Mouse (Mus musculus) midbrain, embryonic 11.5 days (tissue): ENCODE data around the gene Syt6. TPM values are rescaled to one million over a fixed set of nuclear protein-coding genes. Genes with fewer than 3 reads are reported as not detected.
A peak's percentile ranks its signal among the peaks of the same experiment; 100 is the strongest.

Source experiments
- ATAC-seq: fragments of 200-750 bp; cut with Nextera tagmentation; 2 replicates; pipeline ENCODE4 v1.8.0; 2017; ENCODE audit warnings: moderate TSS enrichment, moderate library complexity; ENCODE audit not compliant: low FRiP score
- DNase-seq: peaks from one replicate; pipeline ENCODE4 v3.0.0; 2015; ENCODE audit warnings: low spot score; ENCODE audit errors: missing footprints
- H3K27ac ChIP-seq: fragments of 300-500 bp; sonication (generic); 2 replicates; pipeline ENCODE4 v1.5.1; 2014; ENCODE audit warnings: low read depth, low read length
- H3K27me3 ChIP-seq: fragments of 300-500 bp; sonication (generic); 2 replicates; pipeline ENCODE4 v1.6.1; 2014; ENCODE audit warnings: mild to moderate bottlenecking, low read length, moderate library complexity, mixed read lengths; ENCODE audit not compliant: control insufficient read depth, insufficient read depth
- H3K36me3 ChIP-seq: fragments of 300-500 bp; sonication (generic); 2 replicates; pipeline ENCODE4 v1.6.1; 2014; ENCODE audit warnings: mild to moderate bottlenecking, low read length, moderate library complexity, mixed read lengths; ENCODE audit not compliant: control insufficient read depth, insufficient read depth
- H3K4me1 ChIP-seq: fragments of 300-500 bp; sonication (generic); 2 replicates; pipeline ENCODE4 v1.6.1; 2014; ENCODE audit warnings: low read length; ENCODE audit not compliant: control insufficient read depth, insufficient read depth
- H3K4me2 ChIP-seq: fragments of 300-500 bp; sonication (generic); 2 replicates; pipeline ENCODE4 v1.6.1; 2014; ENCODE audit warnings: mild to moderate bottlenecking, moderate library complexity
- H3K4me3 ChIP-seq: fragments of 300-500 bp; sonication (generic); 2 replicates; pipeline ENCODE4 v1.5.1; 2014; ENCODE audit warnings: low read depth, low read length
- H3K9ac ChIP-seq: fragments of 300-500 bp; sonication (generic); 2 replicates; pipeline ENCODE4 v1.6.1; 2014; ENCODE audit warnings: low read length
- H3K9me3 ChIP-seq: fragments of 300-500 bp; sonication (generic); 2 replicates; pipeline ENCODE4 v1.6.1; 2016; ENCODE audit warnings: low read length; ENCODE audit not compliant: control insufficient read depth
- WGBS: fragments of 180-500 bp; shearing (Covaris S2); extraction: QIAGEN DNeasy Blood & Tissue Kit; methylation state at CpG from one replicate; pipeline ENCODE4 v1.1.7; 2014; 5-methylcytosine and 5-hydroxymethylcytosine counted together
- polyA plus RNA-seq: library from polyadenylated mRNA; unstranded; fragments of >200 nt; fragmentation: Nextera tagmentation; extraction: Ambion mirVana; gene quantifications from 2 replicates; pipeline ENCODE4 v1.2.1, GENCODE M21; 2014

Syt6 gene
- polyA plus RNA-seq, 1 experiment from 2014 or later, result 4.3 TPM

- Histone ChIP-seq H3K36me3 (no peaks in the 10 kb centered on the region), H3K9ac (no peak overlapping the region), H3K9me3 (no peaks in the 10 kb centered on the region), H3K27me3 (no peaks in the 10 kb centered on the region), H3K4me3 (no peak overlapping the region), H3K27ac (no peak overlapping the region), H3K4me1 (no peaks in the 10 kb centered on the region), H3K4me2 (no peak overlapping the region)
- ATAC-seq, result no peak
- WGBS, result 79% methylated on average over 9 of the region's 9 CpGs
- no peak for DNase-seq
Observed at GRCm38 (mm10) chr3:103612636-103613355, 37.8 kb downstream of the Syt6 start.

- Histone ChIP-seq H3K4me2 (no peak overlapping the region), H3K4me1 (no peaks in the 10 kb centered on the region), H3K36me3 (no peaks in the 10 kb centered on the region), H3K27me3 (no peaks in the 10 kb centered on the region), H3K4me3 (no peak overlapping the region), H3K27ac (no peak overlapping the region), H3K9ac (no peak overlapping the region), H3K9me3 (no peaks in the 10 kb centered on the region)
- WGBS, result 91% methylated on average over 4 of the region's 4 CpGs
- DNase-seq (no peak), ATAC-seq (no peak)
Observed at GRCm38 (mm10) chr3:103615621-103616020, 40.6 kb downstream of the Syt6 start.

GRCm38 (mm10) chr3:103616981-103617380, 42.0 kb downstream of the Syt6 start:
- 51% methylated on average over 6 of the region's 6 CpGs for WGBS
- ATAC-seq, result no peak
- H3K4me1 ChIP-seq, result no peaks in the 10 kb centered on the region
- DNase-seq, result no peak
- H3K27me3 ChIP-seq, result no peaks in the 10 kb centered on the region
- H3K36me3 ChIP-seq, result no peaks in the 10 kb centered on the region
- no peaks in the 10 kb centered on the region for H3K9me3 ChIP-seq
- H3K4me2 ChIP-seq, result no peak overlapping the region
- no peak overlapping the region for H3K4me3 ChIP-seq
- no peak overlapping the region for H3K9ac ChIP-seq
- H3K27ac ChIP-seq, result no peak overlapping the region

GRCm38 (mm10) chr3:103620101-103620500, 45.1 kb downstream of the Syt6 start:
- no peak for ATAC-seq
- Histone ChIP-seq H3K9me3 (no peaks in the 10 kb centered on the region), H3K4me2 (no peak overlapping the region), H3K4me3 (no peak overlapping the region), H3K27me3 (no peaks in the 10 kb centered on the region), H3K27ac (no peak overlapping the region), H3K4me1 (no peaks in the 10 kb centered on the region), H3K36me3 (no peaks in the 10 kb centered on the region), H3K9ac (no peak overlapping the region)
- 83% methylated on average over 11 of the region's 11 CpGs for WGBS
- DNase-seq, result no peak

GRCm38 (mm10) chr3:103623893-103624470, 49.0 kb downstream of the Syt6 start:
- Histone ChIP-seq H3K4me3 (no peak overlapping the region), H3K9me3 (no peaks in the 10 kb centered on the region), H3K27me3 (no peaks in the 10 kb centered on the region), H3K9ac (no peak overlapping the region), H3K4me1 (no peaks in the 10 kb centered on the region), H3K27ac (no peak overlapping the region), H3K36me3 (no peaks in the 10 kb centered on the region), H3K4me2 (no peak overlapping the region)
- DNase-seq (peak; percentile 68), ATAC-seq (no peak)
- 90% methylated on average over 10 of the region's 10 CpGs for WGBS

GRCm38 (mm10) chr3:103624591-103625051, 49.6 kb downstream of the Syt6 start:
- H3K9ac ChIP-seq, result no peak overlapping the region
- no peaks in the 10 kb centered on the region for H3K27me3 ChIP-seq
- no peak for ATAC-seq
- no peak overlapping the region for H3K4me2 ChIP-seq
- H3K4me1 ChIP-seq, result no peaks in the 10 kb centered on the region
- no peak overlapping the region for H3K27ac ChIP-seq
- H3K36me3 ChIP-seq, result no peaks in the 10 kb centered on the region
- DNase-seq, result peak; percentile 12
- no peak overlapping the region for H3K4me3 ChIP-seq
- H3K9me3 ChIP-seq, result no peaks in the 10 kb centered on the region
- WGBS, result 87% methylated on average over 5 of the region's 5 CpGs

GRCm38 (mm10) chr3:103625169-103625568, 50.1 kb downstream of the Syt6 start:
- Histone ChIP-seq H3K9ac (no peak overlapping the region), H3K27ac (no peak overlapping the region), H3K9me3 (no peaks in the 10 kb centered on the region), H3K36me3 (no peaks in the 10 kb centered on the region), H3K4me2 (no peak overlapping the region), H3K4me3 (no peak overlapping the region), H3K4me1 (no peaks in the 10 kb centered on the region), H3K27me3 (no peaks in the 10 kb centered on the region)
- ATAC-seq (no peak), DNase-seq (peak; percentile 69)
- WGBS, result 93% methylated on average over 13 of the region's 13 CpGs

GRCm38 (mm10) chr3:103626481-103626880, 51.5 kb downstream of the Syt6 start:
- Histone ChIP-seq H3K9me3 (no peaks in the 10 kb centered on the region), H3K4me1 (no peaks in the 10 kb centered on the region), H3K4me2 (no peak overlapping the region), H3K27me3 (no peaks in the 10 kb centered on the region), H3K27ac (no peak overlapping the region), H3K4me3 (no peak overlapping the region), H3K36me3 (no peaks in the 10 kb centered on the region), H3K9ac (no peak overlapping the region)
- 88% methylated on average over 4 of the region's 4 CpGs for WGBS
- ATAC-seq (no peak), DNase-seq (no peak)

- WGBS, result 86% methylated on average over 3 of the region's 3 CpGs
- H3K36me3 ChIP-seq, result no peaks in the 10 kb centered on the region
- no peak overlapping the region for H3K9ac ChIP-seq
- no peak overlapping the region for H3K4me3 ChIP-seq
- H3K27me3 ChIP-seq, result no peaks in the 10 kb centered on the region
- H3K4me1 ChIP-seq, result no peaks in the 10 kb centered on the region
- H3K9me3 ChIP-seq, result no peaks in the 10 kb centered on the region
- ATAC-seq (no peak), DNase-seq (peak; percentile 31)
- H3K4me2 ChIP-seq, result no peak overlapping the region
- H3K27ac ChIP-seq, result no peak overlapping the region
Observed at GRCm38 (mm10) chr3:103627661-103628060, 52.6 kb downstream of the Syt6 start.
